Mouse (Mus musculus) thymus, postnatal 10 days (tissue): ENCODE measurements around the gene Ccl9.

Experiments used
- DNase-seq, 2 experiments: peaks; one replicate each; pipeline ENCODE4 v3.0.0; 2021; ENCODE audit warnings: low spot score in 2 of 2

Ccl9 gene

DNA sequence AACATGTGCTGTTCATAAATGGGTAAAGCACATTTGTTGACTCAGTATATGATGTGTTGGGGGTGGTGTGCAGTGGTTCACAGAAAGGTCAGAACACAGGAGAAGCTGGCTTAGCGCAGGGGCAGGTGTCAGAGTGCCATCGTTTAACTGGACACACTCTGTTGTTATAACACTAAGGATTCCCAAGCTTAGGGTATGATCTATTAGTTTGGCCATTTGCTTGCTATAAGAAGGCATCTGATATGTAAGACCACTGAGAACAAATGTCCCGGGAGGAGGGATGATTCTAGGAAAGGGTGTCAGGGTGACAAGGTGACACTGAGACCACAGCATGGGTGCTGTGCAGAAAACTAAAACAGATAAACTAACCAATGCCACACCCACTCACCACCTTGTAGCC, 41.6 kb downstream of the Ccl9 start:
- no peak for DNase-seq

DNA sequence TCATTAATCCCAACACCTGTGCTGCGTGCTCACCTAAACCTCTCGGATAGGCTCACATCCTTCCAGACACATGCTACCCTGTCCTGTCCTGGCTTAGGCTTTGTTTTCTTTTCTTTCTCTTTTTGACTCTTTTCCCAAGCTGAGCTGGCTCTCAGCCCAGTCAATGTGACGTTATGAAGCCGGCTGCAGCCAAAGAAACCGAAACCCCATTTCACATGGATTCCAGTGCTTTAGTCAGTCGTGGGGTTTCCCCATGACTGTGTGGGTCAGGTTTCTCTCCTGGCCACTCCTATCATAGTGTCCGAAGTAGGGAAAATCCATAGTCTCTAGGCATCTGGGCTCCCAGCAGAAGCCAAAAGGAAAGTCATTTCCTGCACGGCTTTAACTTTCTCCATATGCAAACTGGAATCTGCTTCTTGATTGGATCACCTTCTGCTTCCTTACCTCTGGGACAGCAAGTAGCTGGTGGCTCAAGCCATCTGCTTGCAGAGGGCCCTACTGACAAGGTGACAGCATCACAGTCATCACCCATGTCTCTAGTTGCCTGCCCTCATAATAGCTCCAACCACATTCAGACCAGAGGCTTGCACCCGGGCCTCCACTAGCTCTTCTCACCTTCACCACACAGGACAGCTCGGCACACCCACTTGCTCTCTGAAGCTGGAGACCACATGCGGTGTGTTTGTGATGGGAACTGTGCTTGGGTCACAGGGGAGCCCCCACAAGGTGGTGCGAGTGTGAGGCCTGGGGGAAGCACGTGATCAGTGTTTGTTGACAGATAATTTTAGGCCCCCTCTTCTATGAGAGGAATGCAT, 43.6 kb downstream of the Ccl9 start:
- no peak for DNase-seq

DNA sequence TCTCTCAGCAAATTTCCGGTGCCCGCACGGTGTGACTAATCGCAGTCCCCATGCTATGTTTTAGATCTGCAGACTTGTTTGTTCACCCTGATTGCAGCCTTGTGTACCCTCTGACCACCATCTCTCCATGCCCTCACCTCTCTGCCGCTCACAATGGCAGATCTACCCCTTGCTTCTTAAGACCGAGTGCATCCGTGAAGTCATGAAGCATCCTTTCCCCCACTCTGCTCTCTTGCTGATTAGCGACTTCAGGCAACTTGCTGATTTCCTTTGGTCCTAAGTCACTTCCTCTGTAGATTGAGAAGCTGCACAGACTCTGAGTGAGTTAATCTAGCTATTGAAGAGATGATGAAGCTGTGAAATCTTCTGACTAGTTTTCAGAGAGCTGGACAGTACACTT, 44.3 kb downstream of the Ccl9 start:
- no peak for DNase-seq

DNA sequence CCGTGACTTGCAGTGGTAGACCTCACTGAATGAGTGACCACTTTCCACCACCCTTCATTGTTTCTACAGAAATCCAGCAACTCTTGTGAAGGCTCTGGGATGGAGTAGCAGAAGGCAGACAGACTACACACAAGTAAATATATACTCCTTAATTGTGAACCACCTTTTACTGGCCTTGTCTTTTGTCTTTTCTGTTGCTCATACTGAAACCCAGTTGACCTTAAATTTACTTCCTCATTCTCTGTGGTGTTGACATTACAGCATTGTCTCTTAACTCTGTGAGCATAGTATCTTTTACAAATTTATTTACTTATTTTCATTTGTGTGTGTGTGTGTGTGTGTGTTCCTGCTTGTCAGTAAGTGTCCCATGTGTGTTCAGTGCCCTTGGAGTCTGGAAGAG, 45.2 kb downstream of the Ccl9 start:
- no peak for DNase-seq

DNA sequence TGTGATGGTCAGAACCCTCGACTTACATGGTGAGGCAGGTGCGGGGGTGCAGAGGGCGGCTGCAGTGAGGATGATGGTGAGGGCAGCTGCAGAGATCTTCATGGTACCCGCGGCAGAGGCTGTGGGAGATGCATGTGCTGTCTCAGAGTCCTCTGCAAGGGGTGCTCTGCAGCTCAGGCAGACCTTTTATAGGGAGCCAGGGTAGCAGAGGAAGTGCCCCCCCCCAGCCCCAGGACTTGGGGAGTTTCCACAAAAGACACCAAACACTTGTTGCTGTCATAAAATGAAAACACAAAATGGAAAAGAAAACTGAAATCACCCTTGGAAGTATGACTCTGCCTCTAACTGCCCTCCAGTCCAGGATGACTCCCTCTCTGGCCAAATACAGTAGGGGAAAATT, 48.1 kb downstream of the Ccl9 start, which contains the start of gene Ccl5:
Ccl5 (minus strand) TSS at position 159 of the 400 bp plus-strand sequence.
- DNase-seq, result no peak

DNA sequence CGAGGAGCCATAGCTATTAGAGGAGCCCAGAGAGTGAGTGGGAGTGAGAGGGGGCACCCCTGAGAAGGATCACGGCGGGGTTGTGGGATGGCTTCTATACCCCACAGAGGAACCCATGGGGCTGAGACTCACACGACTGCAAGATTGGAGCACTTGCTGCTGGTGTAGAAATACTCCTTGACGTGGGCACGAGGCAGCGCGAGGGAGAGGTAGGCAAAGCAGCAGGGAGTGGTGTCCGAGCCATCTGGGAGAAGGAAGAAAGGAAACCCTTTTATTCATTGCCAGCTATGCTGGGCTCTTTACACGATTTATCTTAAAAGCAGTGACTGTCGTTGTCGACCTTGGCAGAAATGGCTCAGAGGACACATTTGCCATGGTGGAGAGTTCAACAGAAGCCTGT, 49.4 kb downstream of the Ccl9 start:
- no peak for DNase-seq
